Mouse (Mus musculus) gastrocnemius, adult 8-10 months (tissue): ENCODE measurements at regions not wholly inside any gene's neighbourhood (a gene's known extent, or its start where the extent isn't known, plus 50 kb on each side); places are given as distances from the start of the nearest gene placed in this dataset.
A peak's percentile ranks its signal among the peaks of the same experiment; 100 is the strongest.

Experiments used
- DNase-seq, 2 experiments: peaks; one replicate each; pipeline ENCODE4 v3.0.0; 2022; ENCODE audit warnings: low spot score in 2 of 2

DNA sequence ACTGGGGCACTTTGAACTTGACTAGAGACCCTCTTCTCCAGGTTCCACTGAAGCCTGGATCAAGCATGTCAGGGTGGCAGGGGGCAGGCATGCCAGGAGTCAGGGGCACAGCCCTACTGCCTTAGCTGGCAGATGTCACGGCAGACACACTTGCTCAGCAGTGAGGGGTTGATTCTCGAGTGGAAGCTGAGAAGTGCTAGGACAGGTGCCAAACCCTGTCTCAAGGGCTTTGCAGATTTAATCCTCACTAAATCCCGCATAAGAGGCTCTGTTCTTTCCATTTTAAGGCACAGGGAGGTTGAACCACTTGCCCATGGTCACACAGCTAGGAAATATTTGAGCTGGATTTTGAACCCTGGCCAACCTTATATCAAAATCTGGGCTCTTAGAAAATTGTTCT lies 223.5 kb upstream of the Mvb12b start:
- no peak for DNase-seq

- DNase-seq = no peak
Observed at GRCm38 (mm10) chr2:34110582-34110981, 222.8 kb upstream of the Mvb12b start.

DNA sequence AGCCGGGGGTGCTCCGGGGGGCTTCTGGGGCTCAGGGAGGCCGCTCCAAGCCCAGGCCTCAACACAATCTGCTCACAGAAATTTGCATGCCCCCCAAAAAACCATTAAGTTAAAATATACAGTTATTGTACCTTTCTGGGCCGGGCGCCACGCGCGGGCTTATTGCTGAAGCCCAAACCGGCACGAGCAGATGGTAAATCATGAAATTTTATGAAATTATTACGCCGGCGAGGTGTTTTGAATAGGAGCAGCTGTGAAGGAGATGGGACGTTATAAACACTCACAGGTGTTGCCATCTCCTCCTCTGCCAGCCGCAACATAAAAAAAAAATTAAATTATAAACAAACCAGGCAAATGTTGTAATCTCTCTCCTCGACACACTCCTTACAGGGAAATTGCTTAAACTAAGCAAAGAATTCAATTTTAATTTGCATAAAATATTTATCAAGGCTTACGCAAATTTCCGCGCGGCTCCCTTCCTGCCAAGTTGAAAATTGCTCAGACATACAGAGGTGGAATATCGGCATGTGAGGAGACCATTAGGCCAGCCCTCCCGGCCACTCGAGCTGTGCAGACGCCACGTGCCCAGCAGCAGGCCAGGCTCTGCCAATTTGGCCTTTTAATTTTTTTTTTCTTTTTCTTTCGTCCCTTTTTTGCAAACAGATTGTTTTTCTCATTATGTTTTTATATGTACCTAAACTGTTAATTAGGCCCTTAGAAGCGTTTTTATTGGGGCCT lies 220.0 kb upstream of the Mvb12b start:
- DNase-seq = no peak

DNA sequence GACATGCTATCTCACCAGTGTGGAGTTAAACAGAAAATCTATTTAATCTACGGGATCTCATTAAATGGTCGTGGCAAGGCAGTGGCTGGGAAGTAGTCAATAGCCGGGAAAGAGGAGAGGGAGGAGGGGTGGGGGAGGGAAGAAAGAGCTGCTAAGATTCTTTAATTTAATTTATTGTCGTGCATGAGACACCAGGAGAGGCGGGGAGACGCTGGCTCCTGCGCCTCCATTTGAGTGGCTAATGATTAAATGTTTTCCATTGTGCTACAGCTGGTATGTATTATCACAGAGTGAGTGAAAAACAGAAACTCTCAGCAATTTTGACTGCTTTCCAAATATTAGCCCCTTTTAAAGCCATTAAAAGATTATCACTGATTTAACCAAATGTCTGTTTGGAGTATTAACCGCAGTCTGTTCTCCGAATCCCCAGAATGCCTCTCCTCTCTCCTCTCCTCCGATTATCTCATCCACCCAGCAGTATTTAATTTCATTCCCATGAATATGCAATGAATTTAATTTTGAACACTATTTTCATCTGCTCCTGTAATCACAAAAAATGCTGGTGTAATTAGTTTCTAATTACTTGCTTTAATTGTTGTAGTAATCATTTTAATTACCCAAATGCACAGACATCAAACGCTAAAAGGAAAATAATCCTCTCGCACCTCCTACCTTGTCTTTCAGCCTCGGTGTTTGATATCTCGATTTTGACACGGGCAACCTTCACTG lies 219.3 kb upstream of the Mvb12b start:
- DNase-seq = no peak

DNA sequence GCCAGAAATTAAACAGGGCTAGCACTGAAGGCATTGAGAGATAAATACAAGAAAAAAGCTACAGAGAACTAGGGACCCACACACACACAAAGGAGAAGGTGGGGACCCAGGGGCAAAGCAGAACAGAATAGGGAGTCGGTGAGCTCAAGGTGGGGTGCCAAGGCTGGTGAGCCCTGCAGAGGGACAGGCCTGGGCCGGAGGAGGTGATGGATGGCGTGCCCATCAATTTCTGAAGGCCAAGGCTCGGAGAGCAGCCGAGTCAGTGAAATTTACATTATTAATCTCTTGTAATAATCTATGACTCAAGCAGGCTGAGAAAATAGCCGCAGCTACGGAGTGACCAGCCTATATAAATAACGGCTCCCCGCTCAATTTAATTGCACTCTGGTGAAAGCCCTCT lies 218.5 kb upstream of the Mvb12b start:
- DNase-seq = no peak

DNA sequence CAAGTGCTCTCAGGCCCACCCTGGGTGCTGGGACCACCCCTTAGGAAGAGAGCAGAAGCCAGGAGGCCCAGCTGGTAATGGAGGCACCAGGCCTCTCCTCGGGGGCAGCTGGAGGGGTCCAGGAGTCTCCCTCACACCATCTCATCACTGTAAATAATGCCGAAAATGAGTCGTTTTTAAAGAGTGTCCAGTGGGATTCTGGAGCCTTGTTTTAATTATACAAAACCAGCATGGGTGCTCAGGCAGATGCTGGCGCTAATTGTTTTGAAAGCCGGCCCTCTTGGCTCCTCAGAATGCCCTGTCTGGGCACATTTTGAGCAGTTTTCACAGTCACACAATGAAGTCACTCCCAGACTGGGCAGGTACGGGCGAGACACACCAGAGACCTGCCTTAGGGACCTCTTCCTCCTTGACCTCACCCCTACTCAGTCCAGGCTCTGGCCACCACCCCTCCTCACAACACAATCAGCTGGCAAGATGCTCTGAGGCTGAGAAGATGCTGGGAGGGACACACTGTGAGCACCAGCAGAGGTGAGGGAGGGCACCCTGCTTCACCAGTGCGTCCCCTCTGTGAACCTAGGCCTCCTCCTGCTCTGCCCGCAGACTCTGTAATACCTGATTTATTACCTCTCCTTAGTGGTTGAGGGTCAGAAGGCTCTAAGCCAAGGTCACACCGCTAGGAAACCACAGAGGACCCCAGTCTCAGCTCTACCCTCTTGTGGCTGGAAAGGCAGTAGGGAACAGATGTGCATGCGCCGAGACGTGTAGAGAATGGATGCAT lies 217.7 kb upstream of the Mvb12b start:
- no peak for DNase-seq

GRCm38 (mm10) chr2:34098004-34098547 lies 210.3 kb upstream of the Mvb12b start:
- no peak for DNase-seq

DNA sequence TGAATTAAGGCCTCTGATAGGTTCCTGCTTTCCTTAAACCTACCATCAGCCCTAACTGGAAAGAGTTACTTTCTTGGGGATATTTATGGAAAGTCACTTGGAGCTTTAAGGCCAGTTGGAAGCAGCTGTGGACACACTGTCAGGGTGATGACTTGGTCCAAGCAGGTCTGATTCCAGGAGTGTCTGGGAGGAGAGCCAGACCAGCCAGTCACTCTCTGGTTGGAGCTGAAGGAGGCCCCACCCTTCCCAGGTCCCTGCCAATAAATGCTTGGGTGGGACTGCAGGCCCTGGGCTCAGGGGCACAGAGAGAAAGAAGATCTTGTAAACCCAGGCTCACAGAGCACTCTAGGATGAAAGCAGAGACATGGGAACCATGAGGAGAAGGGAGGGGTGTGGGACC lies 208.8 kb upstream of the Mvb12b start:
- peak; percentile 8 to 63 for DNase-seq

DNA sequence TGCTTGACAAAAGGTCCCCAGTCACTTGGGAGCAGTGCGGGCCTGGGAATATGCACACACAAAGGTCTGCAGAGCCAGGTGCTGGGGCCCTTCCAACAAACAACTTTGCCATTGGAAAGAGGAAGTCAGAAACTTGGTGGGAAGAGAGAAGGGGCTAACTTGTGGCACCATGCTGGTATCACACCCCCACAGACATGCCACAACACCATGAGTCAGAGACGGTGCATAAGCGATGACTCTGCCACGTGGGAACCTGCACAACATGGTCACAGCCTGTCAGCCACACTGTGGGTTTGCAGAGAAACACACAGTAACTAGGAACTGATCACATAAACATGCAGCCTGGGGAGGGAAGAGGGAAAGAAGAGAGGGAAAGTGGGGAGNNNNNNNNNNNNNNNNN lies 201.1 kb upstream of the Mvb12b start:
- no peak for DNase-seq

- no peak for DNase-seq
Observed at GRCm38 (mm10) chr2:34086130-34086529, 198.4 kb upstream of the Mvb12b start.

DNA sequence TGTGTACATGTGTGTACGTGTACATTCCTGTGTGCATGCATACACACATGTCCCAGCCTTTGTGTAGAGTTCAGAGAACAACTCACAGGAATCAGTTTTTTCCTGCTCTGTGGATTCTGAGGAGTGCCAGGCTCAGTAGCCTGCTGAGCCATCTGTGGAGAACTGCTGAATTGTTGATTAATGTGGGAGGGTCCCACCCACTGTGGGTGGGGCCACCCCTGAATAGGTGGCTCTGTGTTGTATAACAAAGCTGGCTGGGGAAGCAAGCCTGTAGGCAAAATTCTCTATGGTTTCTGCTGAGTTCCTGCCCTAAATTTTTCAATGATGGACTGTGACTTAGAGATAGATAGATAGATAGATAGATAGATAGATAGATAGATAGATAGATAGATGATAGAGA lies 196.8 kb upstream of the Mvb12b start:
- no peak for DNase-seq

- no peak for DNase-seq
Observed at GRCm38 (mm10) chr2:34082486-34082885, 194.7 kb upstream of the Mvb12b start.

- DNase-seq = no peak
Observed at GRCm38 (mm10) chr2:34080176-34080575, 192.4 kb upstream of the Mvb12b start.

GRCm38 (mm10) chr2:34079282-34079681 lies 191.5 kb upstream of the Mvb12b start:
- DNase-seq = no peak

GRCm38 (mm10) chr2:34078875-34079262 lies 191.1 kb upstream of the Mvb12b start:
- no peak for DNase-seq

GRCm38 (mm10) chr2:34078248-34078874 lies 190.6 kb upstream of the Mvb12b start:
- no peak for DNase-seq

DNA sequence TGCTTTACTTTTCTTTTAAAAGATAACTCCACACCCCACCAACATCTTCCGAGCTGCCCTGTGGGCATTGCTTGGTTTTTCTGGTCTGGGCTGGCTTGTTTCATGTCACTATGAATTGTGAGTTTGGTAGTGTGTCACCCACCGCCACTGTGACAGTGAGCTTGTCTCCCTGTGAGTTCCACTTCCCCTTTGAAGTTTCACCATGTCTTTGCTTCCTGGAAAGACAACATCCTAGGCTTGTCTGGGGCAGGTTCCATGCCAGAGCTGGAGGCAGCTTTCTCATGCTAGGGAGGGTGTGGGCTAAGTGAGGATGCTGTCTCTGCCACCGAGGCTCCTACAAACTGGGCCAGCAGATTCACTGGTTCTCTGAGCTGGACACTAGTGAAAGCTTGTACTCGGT lies 188.6 kb upstream of the Mvb12b start:
- DNase-seq = no peak

GRCm38 (mm10) chr2:34074066-34074465 lies 186.3 kb upstream of the Mvb12b start:
- no peak for DNase-seq

DNA sequence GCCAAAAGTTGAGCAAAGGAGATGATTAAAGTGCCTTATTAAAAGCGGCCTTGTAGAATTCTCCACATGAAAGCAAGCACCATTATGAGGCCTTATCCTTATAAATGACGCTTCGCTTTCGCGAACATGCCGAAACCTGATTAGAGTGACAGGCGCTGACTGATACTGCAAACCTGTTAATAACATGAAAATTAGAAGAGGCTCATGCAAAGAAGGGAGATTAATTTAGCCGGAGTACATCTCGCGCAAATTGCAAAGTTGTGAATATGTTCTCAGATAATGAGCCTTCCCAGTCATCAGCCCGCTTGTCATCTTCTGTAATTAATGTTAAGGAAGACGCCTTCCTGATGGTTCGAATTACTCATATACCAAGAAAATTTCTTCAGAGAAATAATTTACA lies 177.8 kb upstream of the Mvb12b start:
- DNase-seq = no peak

GRCm38 (mm10) chr2:34065090-34065489 lies 177.3 kb upstream of the Mvb12b start:
- no peak for DNase-seq

DNA sequence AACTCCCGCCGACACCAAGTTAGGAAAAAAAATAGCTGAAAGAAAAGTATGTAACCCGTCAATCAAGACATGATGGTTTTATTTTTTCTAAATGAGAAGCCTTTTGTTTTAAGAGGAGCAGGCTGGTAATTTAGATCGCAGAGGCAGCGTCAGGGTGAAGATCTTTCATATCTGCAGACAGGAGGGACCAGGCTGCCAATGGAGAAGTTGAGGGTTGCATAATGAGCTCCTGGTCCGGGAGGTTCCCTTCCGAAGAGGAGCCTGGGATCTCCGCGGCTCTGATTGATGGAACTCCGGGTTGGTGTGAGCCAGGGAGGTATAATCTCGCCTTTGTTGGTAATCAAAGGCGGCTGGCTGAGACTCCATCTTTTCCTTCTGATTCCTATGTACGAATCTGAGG lies 168.8 kb upstream of the Mvb12b start:
- no peak for DNase-seq

DNA sequence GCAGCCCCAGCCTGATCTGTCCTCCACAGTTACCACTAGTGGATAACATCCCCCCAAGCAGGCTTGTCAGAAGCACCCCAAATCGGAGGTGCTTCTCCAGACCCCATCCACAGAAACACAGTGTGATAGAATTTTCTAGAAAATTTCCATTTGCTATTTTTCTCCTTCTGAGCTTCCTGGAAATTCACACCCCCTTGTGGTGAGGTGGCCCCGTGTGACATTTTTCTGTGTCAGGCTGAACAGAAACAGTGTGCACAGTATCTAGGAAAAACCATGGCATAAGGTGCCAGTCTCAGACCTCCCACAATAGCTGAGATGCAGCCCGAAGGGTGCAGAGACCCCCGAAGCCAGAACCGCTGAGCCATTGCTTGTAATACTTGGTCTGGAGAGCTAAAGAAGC lies 155.3 kb upstream of the Mvb12b start:
- no peak for DNase-seq
